Mouse (Mus musculus) left cerebral cortex, adult 2 months (tissue): ENCODE results near the gene Rps4x. TPM values are rescaled to one million over a fixed set of nuclear protein-coding genes. Genes with fewer than 3 reads are reported as not detected.
"Not testable (repeated sequence)": the region's sequence is repeated elsewhere in the genome, so short reads cannot be mapped to it uniquely, and the experiment has no call there.

Source experiments
- DNase-seq, 2 experiments: peaks; one replicate each; pipeline ENCODE4 v3.0.0; 2021 to 2022; ENCODE audit warnings: low spot score in 2 of 2, mixed read lengths in 1 of 2; ENCODE audit errors: extremely low spot score in 1 of 2
- H3K27ac ChIP-seq: fragments of 200-600 bp; 2 replicates; pipeline ENCODE4 v1.8.1; 2022
- H3K4me3 ChIP-seq: fragments of 200-600 bp; 2 replicates; pipeline ENCODE4 v1.8.1; 2022
- CTCF ChIP-seq: fragments of 200-600 bp; IDR thresholded peaks from 2 replicates; pipeline ENCODE4 v1.8.1; 2022; ENCODE audit warnings: antibody characterized with exemption, mild to moderate bottlenecking, moderate library complexity
- intact Hi-C: fragments of 180-260 bp; cut with DNase I; formaldehyde crosslinking; loops from one replicate; pipeline ENCODE4 v1.15.1; 2025
- long read RNA-seq, 2 experiments: library from polyadenylated mRNA; stranded (forward); transcript quantifications; one replicate each; pipeline ENCODE4 v2.0.0; 2021; ENCODE audit warnings: borderline mapping rate in 2 of 2
- total RNA-seq, 2 experiments: library from RNA; stranded (reverse); gene quantifications; 2 replicates each; pipeline ENCODE4 v1.2.3; 2021

Rps4x gene
- 100 to 1,000 TPM; 350 to 451 TPM for total RNA-seq
- long read RNA-seq, experiment 1, transcript Rps4x-201 (7 exons, 975 nt), result major isoform, 74 of 91 reads
- long read RNA-seq, experiment 1, partial matches to known transcripts, result 16 of 91 reads
- long read RNA-seq, experiment 1, other reads (novel, unspliced or antisense), result 1 of 91 reads
- long read RNA-seq, experiment 2, transcript Rps4x-201 (7 exons, 975 nt), result major isoform, 51 of 68 reads
- long read RNA-seq, experiment 2, partial matches to known transcripts, result 12 of 68 reads
- long read RNA-seq, experiment 2, other reads (novel, unspliced or antisense), result 4 of 68 reads

GRCm38 (mm10) chrX:102188712-102189497 lies at the start of gene Rps4x:
Gene Rps4x (minus strand): TSS chrX:102189394.
- intact Hi-C loops, result loop anchor here (2.0 to 10.0 kb wide), 2 partner anchors 32 to 286 kb away; partner anchors contain the start of gene Ercc6l
- TF ChIP-seq CTCF, result peak; percentile 63
- Histone ChIP-seq H3K4me3 (peak within 1 kb of the TSS; percentile 59), H3K27ac (peak within 1 kb of the TSS; percentile 76)
- DNase-seq, result peak; percentile 78

- Histone ChIP-seq H3K4me3 (no peak overlapping the region), H3K27ac (no peak overlapping the region)
- intact Hi-C loops, result loop anchor here (2.0 kb wide), 1 partner anchor 258 kb away; no protein-coding TSS in a partner anchor
- TF ChIP-seq CTCF, result peak; percentile 65
- DNase-seq, result peak in 1 of 2 experiments; percentile 33
These were observed 29.9 kb upstream of the Rps4x start for GRCm38 (mm10) chrX:102219126-102219525.

GRCm38 (mm10) chrX:102215356-102215755 lies 26.2 kb upstream of the Rps4x start:
- peak; percentile 41 for TF ChIP-seq CTCF
- H3K4me3 ChIP-seq, DNase-seq, H3K27ac ChIP-seq, intact Hi-C loops: not testable (repeated sequence)

GRCm38 (mm10) chrX:102190840-102191239 lies 1.6 kb upstream of the Rps4x start:
- intact Hi-C loops, result no loop called here
- no peak for TF ChIP-seq CTCF
- H3K4me3 ChIP-seq, result no peak overlapping the region
- H3K27ac ChIP-seq, result no peak overlapping the region
- DNase-seq, result no peak

- Histone ChIP-seq H3K27ac (no peak overlapping the region), H3K4me3 (no peak overlapping the region; the same call in 1 of the 2 replicates)
- intact Hi-C loops, result loop anchor here (2.0 to 10.0 kb wide), 2 partner anchors 33 to 285 kb away; partner anchors contain the start of gene Ercc6l
- no peak for TF ChIP-seq CTCF
- no peak for DNase-seq
These were observed 387 bp upstream of the Rps4x start for GRCm38 (mm10) chrX:102189581-102189980.

GRCm38 (mm10) chrX:102187023-102187699 lies 2.0 kb downstream of the Rps4x start:
- no peak for DNase-seq
- no peak for TF ChIP-seq CTCF
- no peak overlapping the region for H3K27ac ChIP-seq
- intact Hi-C loops, result loop anchor here (10.0 kb wide), 1 partner anchor 288 kb away; no protein-coding TSS in a partner anchor
- peak overlapping the region; percentile 14; the same call in 1 of the 2 replicates for H3K4me3 ChIP-seq

GRCm38 (mm10) chrX:102182575-102182974 lies 6.6 kb downstream of the Rps4x start:
- intact Hi-C loops, result loop anchor here (10.0 kb wide), 1 partner anchor 292 kb away; no protein-coding TSS in a partner anchor
- H3K27ac ChIP-seq, result no peak overlapping the region

GRCm38 (mm10) chrX:102175538-102176287 lies 13.5 kb downstream of the Rps4x start:
- Histone ChIP-seq H3K27ac (no peak overlapping the region), H3K4me3 (no peak overlapping the region)
- intact Hi-C loops, result no loop called here
- TF ChIP-seq CTCF, result no peak
- DNase-seq, result no peak

More at GRCm38 (mm10) chrX:102182575-102182974, 6.6 kb downstream of the Rps4x start:
- no peak for DNase-seq
- H3K4me3 ChIP-seq, result no peak overlapping the region
- no peak for TF ChIP-seq CTCF

GRCm38 (mm10) chrX:102170900-102171299 lies 18.3 kb downstream of the Rps4x start:
- no peak overlapping the region for H3K27ac ChIP-seq
- intact Hi-C loops, result no loop called here
- no peak for DNase-seq
- no peak for TF ChIP-seq CTCF
- no peak overlapping the region for H3K4me3 ChIP-seq

- intact Hi-C loops, result no loop called here
- DNase-seq, result no peak
- Histone ChIP-seq H3K4me3 (no peak overlapping the region), H3K27ac (no peak overlapping the region)
- TF ChIP-seq CTCF, result no peak; the same call in 1 of the 2 replicates
These were observed 19.1 kb downstream of the Rps4x start for GRCm38 (mm10) chrX:102170135-102170534.

GRCm38 (mm10) chrX:102169724-102170123 lies 19.5 kb downstream of the Rps4x start:
- TF ChIP-seq CTCF, result no peak

More at GRCm38 (mm10) chrX:102169724-102170123, 19.5 kb downstream of the Rps4x start:
- DNase-seq, result no peak
- Histone ChIP-seq H3K27ac (no peak overlapping the region), H3K4me3 (no peak overlapping the region)
- intact Hi-C loops, result no loop called here
